Mouse (Mus musculus): ENCODE data around the gene Stxbp5.
"Not testable (repeated sequence)": the region's sequence is repeated elsewhere in the genome, so short reads cannot be mapped to it uniquely, and the experiment has no call there.

Stxbp5 gene

DNA sequence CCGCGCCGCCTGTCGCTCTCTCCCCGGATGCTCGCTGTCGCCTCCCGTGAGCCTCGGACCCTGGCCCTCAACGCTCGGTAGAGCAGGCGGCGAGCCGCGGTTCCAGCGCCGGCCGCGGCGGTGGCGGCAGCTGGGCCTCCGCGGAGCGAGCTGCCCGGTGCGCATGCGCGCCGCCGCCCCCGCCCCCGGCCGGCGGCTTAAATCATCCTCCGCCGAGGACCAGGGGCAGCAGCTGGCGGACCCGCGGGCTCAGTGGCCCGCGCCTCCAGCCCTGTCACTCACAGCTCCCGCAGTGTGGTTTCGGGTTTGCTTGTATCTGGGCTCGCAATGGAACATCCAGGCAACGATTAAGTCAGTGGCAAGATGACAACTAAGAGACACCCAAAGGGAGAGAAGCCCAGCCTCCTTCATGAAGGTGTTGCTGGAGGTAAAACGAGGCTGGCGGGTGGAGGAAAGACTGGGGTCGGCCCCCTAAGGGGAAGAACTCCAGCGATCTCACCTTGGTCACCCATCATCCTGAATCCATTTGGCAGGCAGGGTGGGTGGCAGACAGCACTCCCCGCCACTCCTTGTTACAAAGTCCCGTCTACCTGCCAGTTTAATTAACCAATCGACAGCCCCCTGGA lies at the start of gene Stxbp5:
Stxbp5 (minus strand) TSS at position 9 of the 626 bp plus-strand sequence.
- peak; percentile 86 to 91 for DNase-seq

DNA sequence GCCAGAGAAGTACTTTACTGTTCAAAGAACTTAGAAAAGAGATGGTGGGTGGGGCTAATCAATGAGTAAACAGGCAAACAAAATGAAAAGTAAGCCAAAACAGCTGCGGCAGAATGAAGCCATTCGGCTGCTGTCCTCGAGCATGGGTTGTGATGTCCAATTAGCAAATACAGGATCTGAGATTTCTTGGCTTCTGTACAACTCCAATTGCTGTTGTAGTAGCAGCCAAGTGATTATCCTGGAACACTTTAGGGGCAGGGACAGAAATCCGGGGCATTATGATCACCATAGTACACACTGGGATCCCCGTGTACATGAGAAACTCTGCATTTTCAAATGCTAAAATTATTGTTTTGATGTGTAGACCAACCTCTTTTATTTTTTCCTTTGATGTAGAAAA lies 11.5 kb upstream of the Stxbp5 start:
- no peak for DNase-seq

DNA sequence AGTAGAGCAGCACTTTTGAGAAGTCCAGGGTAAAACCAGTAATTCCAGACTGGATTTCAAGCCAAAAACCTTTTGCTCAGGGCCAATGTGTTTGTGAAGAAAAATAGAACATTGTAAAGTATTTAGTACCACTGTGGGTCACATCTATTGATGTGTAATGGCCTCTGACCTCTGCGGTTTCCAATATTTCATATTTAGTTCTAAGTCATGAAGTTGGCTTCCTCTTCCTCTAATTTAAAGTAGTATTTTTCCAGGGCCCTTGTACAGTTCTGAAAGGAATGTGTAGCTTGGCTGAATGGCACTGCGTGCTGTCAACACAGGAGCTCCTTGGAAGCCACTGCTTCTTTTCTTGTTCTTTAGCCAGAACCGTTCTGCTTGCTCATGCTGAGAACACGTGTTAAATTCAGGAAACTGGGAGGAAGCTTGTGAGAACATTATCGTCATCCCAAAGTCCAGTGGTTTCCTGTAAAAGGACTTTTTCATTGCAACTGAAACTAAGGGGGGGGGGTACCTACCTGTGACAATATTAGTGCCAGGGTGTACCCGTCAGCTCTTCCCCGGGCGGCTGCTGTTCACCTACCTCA lies 7.1 kb upstream of the Stxbp5 start:
- DNase-seq: no peak

DNA sequence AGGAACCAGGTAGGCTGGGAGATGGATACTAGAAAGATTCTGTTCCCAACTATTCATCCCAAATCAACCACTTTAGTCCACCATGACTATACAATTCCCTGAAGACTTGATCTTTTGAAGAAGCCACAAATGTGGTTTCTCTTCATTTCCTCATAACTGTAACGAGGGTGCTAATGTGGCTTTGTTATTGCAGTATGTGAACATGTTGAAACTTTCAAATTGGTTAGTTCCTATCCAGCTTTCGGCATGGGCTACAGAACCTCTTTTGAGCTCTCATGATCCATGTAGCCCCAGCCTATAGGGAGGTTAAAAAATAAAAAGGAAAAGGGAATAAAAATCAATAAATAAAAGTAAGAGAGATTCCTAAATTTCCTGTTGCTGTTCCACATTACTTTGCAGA lies 6.6 kb upstream of the Stxbp5 start:
- no peak for DNase-seq

DNA sequence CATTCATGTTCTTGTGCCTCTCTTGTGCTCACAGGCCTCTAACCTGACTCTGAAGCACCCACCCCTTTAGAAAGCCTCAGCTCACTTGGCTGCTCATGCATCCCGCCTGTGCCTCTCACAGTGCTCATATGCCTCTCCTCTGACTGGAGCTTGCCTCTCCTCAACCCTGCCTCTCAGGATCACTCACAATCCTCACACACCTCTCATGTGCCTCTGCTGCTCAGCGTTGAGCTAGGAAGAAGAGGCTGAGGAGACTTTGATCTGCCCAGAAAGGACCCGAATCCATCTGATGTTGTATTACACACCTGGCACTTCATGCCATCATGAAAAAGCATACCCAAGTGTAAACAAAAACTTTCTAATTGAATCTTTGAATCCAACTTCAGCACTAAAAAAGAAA lies 5.3 kb upstream of the Stxbp5 start:
- DNase-seq: no peak

DNA sequence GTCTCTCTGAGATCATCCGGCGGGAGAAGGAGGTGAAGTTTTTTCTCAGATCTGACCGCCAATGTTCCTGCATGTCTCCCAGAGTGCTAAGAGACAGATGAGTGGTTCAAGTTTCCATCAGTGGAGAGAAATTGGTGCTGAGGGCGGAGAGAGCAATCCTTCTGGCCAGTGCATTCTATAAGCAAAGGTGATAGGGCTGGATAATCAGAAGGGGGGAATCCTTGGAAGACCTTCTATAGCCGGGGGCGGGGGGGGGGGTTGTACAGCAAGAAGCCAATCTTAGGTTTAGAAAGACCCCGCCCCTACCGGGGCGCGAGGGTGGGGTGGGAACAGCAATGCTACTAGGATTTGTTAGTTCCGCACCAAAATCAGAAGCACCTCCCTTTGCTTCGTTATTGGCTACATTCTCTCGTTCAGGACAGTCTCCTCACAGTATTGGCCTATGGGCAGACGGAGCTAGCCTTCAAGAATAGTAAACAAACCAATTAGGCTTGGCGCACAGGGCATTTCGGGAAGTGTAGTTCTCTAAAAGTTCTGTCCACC lies 889 bp upstream of the Stxbp5 start:
- DNase-seq: peak; percentile 83

DNA sequence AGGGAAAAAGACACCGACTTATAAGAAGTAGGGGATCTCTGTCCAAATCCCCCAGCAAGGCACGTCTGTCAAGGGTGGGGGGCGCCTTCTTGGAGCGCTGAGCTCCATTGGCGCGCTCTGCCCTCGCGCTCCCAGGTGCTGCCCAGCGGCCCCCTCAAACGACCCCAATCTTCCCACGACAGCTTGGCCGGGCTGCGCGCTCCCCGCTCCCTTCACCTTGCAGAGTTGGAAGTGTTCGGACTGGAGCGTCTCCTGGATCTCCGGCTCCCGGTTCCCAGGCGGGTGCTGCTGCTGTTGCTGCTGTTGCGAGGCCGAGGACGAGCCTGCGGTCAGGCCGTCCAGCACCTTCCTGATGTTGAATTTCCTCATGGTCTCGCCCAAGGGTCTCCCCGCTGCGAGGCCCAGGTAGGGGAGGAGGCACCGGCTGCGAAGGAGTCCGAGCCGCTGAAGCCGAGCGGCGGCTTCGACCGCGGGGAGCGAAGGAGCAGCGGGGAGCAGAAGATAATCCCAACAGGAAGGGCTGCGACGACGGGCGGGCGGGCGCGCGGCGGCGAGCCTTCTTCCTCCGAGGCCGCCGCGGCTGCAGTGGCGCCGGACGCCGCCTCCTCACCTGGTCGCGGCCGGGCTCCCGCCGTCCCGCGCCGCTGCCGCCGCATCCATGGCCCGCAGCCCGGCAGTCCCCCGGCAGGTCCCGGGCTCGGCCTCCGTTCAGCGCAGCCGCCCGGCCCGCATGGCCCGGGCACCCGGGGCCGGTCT lies 386 bp downstream of the Stxbp5 start:
- DNase-seq: peak in 1 of 2 experiments; percentile 56

DNA sequence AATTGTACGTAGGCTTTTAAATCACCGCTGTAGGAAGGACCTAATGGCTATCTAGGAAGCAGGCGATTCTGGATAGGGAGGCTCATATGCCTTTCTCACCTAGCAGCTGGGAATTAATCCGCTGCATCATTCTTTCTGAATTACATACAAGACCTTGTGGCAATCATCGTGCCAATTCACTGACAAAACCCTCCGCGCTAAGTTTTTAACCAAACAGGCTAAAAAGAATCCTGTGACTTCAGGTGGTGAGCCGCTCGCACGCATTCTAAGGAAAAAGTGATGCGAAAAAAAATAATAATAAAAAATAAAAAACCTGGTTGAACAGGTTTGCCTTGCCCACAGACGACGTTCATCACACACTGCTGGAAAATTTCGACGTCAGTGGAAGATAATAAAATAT lies 1.1 kb downstream of the Stxbp5 start:
- peak in 1 of 2 experiments; percentile 9 for DNase-seq

DNA sequence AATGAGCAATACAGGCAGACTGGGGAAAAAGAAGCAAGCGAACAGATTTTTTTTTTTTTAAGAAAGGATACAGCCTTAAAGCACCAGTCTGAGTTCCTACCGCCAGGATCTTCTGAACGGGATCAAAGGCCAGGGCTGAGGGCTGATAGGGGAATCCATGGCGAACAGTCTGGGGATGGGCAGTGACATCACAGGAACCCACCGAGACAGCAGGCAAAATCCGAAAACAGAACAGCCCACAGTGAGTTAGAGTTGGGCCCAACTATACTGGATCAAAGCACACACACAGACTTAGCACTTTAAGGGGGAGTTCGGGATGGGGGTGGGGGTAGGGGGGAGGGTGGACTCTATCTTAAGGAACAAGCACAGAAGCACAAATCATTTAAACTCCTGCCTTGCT lies 1.8 kb downstream of the Stxbp5 start:
- no peak for DNase-seq

DNA sequence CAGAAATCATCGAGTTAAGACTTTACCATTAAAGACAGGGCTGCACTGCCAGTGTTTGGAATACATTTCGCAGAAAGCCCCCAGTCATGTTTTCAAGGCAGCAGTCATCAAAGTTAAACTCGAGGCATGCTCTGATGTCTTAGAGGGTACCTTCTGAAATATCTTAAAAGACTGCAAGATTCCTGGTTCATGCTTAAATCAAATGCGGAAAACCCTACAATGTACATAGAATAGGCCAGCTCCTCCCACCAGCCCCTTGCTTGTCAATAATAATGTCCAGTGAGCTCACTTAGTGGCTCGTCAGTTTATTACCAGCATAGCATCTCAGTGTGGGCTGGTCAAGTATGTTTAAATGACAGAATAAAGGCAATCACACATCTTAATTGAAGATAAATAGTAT lies 3.0 kb downstream of the Stxbp5 start:
- no peak for DNase-seq

DNA sequence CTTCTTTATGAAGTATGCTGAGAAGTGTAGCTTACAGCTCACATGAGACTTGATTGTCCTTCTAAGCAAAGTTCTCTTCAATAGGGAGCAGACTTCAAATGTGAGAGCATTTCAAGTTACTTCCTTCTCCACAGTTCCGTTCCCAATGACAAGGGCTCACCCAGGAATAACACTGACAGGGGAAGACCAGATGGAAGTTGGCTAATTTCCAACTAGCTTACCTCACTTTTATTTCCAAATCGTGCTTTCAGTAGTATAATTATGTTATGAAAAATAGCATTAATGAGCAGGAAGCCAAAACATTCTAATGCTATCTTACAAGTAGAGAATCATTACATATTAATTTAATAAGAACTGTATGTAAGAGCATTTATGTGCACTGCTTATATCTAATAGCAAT lies 7.3 kb downstream of the Stxbp5 start:
- no peak for DNase-seq

DNA sequence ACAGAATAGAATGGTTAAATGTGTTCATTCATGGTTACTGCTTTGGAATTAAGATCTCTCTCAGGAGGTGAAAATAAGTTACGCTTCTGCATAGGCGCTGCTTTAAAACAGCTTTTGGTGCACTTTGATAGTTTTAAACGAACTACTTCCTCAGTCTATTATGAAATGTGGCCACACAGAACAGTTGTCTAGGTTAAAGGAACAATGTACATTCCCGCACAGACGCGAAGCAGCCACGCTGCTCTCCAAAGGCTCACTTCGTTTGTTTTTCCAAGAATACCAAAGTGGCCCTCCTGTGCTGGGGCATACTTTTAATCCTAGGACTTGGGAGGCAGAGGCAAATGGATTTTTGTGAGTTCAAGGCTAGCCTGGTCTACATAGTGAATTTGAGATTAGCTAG lies 11.2 kb downstream of the Stxbp5 start:
- no peak for DNase-seq

DNA sequence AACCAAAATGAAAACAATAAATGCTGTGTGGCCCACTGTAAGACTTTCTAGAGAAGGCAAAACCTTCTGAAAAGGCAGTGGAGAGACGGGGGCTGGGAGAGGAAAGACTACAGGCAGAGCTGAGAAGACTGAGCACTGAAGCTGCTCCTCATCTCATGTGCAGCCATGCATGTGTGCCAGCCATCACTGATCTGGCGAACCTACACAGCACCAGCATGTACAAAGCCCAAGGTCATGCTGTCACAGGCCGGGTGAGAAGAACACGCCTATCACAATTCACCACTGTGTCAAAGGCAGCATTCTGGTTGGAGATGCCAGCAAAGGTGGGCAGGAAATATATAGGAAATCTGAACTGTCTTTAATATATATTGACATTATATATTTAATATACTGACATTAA lies 12.2 kb downstream of the Stxbp5 start:
- DNase-seq: no peak

DNA sequence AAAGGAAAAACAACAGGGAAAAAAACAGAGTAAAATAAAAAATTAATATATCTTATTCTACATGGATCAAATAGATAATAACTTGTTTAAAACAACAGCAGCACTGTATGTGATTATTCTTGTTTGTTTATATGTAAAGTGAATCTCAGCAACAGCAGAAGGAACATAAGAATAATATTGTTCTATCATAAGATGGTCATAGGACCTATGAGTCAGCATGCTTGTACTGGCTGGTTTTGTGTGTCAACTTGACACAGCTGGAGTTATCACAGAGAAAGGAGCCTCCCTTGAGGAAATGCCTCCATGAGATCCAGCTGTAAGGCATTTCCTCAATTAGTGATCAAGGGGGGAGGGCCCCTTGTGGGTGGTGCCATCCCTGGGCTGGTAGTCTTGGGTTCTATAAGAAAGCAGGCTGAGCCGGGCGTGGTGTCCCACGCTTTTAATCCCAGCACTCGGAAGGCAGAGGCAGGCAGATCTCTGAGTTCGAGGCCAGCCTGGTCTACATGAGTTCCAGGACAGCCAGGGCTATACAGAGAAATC lies 19.0 kb downstream of the Stxbp5 start:
- not testable (repeated sequence) for DNase-seq

DNA sequence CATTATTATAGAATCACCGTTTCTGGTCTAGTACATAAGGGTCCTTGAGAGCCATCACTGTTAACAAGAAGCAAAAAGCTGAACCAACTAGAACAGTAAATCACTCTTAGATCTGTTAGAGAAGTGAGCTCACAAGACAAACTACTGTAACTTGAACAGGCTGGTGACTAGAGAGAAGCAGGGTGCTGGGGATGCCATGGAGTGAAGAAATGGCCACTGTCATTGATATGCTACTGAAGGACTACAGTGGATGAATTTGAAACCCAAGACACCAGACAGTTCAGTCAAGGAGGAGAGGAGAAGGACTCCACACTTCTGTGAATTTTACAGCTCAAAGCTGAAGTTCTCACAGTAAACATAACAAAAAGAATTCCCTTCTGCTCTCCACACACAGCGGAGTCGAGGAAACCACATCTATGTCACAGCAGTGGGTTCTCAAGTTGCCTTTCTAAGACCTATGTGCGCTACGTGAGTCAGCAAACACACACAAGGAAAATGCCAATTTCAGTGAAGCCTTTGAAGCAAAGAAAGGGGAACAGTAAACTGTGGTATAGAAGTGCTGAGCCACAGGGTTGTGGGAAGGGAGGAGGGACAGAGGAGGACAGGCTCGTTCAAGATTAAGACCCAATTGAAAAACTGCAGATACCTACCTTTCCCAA lies 20.7 kb downstream of the Stxbp5 start:
- DNase-seq: no peak

DNA sequence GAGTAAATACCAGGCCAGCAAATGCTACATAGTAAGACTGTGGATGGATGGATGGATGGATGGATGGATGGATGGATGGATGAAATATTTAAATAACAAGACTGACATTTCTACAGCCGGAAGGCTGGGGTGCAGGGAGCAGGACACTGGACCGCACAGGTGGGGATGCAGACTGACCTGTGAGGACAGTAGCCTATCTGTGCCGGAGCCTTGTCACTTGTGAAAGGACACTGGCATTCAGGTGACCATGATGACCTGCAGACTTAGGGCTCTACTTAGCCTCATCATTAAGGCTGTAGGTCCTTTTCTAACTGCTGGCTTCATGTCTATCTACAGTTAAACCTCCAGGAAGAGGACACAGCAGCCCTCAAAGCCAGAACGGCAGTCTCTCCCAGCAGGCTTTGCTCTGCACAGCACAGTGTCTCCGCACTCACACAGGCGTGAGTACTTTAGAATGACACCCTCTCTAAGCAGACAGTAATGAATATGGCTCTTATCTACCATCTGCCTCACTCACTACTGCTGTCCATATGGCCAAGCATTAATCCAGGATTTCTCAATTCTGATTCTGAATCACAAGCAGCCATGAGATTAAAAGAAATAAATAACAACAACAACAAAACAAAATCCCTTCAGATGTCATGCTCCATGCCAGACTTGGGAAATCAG lies 21.9 kb downstream of the Stxbp5 start:
- DNase-seq: no peak

DNA sequence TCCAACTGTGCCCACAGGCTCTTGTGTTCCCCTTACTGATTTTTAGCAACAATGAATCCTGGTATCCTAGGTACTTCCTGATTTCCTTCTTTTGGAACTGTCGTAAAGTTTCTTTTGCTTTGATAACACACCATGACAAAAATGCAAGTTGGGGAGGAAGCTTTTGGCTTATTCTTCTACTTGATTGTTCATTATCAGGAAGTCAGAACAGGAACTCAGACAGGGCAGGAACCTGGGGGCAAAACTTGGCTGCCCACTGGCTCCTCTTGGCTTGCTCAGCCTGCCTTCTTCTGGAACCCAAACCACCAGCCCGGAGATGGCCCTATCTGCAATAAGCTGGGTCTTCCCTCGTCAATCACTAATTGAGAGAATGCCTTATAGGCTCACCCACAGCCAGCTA lies 25.0 kb downstream of the Stxbp5 start:
- no peak for DNase-seq

DNA sequence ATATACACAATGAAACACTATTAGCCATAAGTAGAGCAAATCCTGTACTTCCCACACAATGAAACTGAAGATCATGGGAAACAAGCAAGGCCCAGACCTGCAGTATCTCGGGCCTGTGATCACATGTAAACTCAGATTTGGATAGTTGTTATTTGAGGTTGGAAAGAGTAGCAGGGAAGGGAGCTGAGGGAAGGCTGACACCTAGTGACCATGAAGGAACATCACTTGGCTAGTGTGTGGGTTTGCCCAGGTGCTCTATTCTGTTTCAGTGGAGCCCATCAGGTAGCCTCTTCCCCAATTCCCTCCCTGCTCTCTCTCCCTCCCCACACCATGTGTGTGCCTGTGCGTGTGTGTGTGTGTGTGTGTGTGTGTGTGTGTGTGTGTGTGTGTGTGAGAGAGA lies 28.7 kb downstream of the Stxbp5 start:
- DNase-seq: no peak

DNA sequence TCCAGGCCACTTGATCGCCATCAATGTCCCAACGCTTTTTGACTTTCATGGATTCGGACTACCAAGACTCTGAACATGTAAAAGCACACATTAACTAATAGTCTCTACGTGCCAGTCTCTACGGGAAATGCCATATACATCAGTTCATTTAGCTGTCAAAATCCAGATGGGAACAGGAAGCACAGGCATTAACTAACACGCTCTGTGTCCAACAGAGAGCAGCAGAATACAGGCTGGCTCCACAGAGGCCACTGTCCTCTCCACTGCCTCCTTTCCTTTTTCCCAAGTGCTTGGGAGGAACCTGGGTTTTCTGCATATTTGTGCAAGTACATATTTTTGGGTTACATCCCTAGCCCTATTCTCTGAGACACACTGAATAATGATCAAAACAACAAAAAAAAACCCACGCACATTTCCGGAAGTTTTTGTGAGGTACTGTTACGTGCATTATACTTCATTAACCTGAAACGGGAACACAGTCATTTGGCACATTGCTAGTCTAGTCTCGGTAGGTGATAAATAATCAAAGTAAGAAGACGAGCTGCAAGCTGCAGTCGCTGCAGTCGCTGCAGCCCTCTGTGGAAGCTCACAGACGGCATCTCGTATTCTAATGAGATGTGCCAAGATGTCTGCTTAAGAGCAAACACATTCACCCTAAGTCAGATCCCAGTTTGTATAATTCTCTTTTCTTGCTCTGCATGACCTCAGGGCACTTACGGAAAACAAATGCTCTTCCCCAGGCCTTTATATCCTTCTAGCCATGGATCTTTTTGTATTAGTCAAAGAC lies 33.9 kb downstream of the Stxbp5 start:
- peak; percentile 26 to 33 for DNase-seq

DNA sequence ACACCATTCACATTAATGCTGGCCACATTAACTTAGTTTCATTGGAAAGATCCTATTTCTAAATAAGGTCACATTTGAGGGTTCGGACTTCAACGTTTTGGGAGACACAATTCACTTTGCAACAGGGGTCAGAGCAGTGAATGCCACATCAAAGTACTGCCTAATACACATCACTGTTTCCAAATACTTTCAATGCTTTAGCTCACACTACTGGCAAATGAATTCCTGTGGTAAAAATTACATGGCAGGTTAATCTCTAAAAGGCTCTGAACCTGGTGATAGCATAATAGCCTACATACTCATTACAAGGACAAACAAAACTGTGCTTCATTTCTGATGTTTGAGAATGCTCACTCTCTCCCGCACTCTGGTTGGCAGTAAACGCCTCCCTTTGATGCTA lies 40.9 kb downstream of the Stxbp5 start:
- no peak for DNase-seq

DNA sequence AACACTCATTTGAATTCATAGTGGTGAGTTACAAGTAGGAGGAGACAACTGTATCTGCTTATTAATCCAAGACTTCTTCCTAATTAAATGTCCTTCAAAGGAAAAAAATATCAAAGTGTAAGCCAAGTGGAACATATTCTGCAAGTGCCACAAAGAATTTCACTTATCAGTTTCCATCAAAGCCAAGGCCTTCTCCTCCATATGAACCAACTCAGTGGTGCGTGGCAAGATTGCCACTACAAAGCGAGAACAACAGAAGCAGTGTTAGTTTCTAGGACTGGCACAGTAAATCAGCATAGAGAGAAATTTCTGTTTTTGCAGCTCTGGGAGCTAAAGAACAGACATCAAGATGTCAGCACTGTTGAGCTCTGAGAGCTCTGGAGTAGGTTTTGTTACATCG lies 41.4 kb downstream of the Stxbp5 start:
- DNase-seq: no peak

DNA sequence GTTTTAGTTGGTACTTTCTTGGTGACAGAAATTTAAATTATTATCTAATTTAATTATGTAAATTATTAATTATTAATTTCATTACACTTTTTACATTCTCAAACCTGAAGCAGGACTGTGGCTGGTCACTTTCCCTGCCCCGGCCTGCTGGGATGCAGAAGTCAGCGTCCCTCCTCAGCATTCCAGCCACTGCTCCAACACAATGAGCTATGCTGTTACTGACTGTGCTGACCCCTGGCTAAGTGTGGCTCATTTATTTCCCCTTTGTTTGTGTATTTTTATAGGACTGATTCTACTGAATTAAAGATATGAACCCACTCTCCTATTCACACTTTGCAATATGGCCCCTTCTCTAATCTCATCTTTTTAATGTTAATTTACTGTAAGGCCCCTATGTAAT lies 43.0 kb downstream of the Stxbp5 start:
- no peak for DNase-seq

Data from lung, postnatal 4 days (tissue).